Mouse (Mus musculus): ENCODE measurements at regions not wholly inside any gene's neighbourhood (a gene's known extent, or its start where the extent isn't known, plus 50 kb on each side); places are given as distances from the start of the nearest gene placed in this dataset.

- peak; percentile 48 for DNase-seq
- H3K27ac ChIP-seq (ENCODE audit: insufficient read depth, low read depth, low read length) = no peak overlapping the region
- no peaks in the 10 kb centered on the region; the same call in 1 of the 2 replicates for H3K27me3 ChIP-seq (replicated peaks; ENCODE audit: control insufficient read depth, insufficient read depth, low read length)
- H3K4me3 ChIP-seq (ENCODE audit: insufficient read depth, low read depth, low read length) = no peak overlapping the region
- peaks cover 10% of the 10 kb centered on the region; the same call in 1 of the 2 replicates for H3K4me1 ChIP-seq (ENCODE audit: control insufficient read depth, insufficient read depth, low read length)
- no peak for TF ChIP-seq POLR2A (IDR thresholded peaks at IDR 0.05; ENCODE audit: low read depth, low read length)
- no peak for TF ChIP-seq CTCF (conservative IDR thresholded peaks at IDR 0.05; ENCODE audit: insufficient read depth, insufficient read length, low read depth, low read length)
- H3K36me3 ChIP-seq (ENCODE audit: control insufficient read depth, insufficient read depth, low read length) = no peaks in the 10 kb centered on the region
- WGBS = 84% methylated on average over 3 of the region's 3 CpGs
Measured at GRCm38 (mm10) chr7:90067961-90068665, 61.9 kb upstream of the Picalm start.

- Histone ChIP-seq H3K27ac (ENCODE audit: insufficient read depth, low read depth, low read length) (no peak overlapping the region), H3K36me3 (ENCODE audit: control insufficient read depth, insufficient read depth, low read length) (no peaks in the 10 kb centered on the region), H3K4me3 (ENCODE audit: insufficient read depth, low read depth, low read length) (no peak overlapping the region), H3K4me1 (ENCODE audit: control insufficient read depth, insufficient read depth, low read length) (peaks cover 14% of the 10 kb centered on the region), H3K27me3 (replicated peaks; ENCODE audit: control insufficient read depth, insufficient read depth, low read length) (no peaks in the 10 kb centered on the region; the same call in 1 of the 2 replicates)
- DNase-seq = no peak
- TF ChIP-seq POLR2A (IDR thresholded peaks at IDR 0.05; ENCODE audit: low read depth, low read length) (no peak), CTCF (conservative IDR thresholded peaks at IDR 0.05; ENCODE audit: insufficient read depth, insufficient read length, low read depth, low read length) (no peak)
- 96% methylated on average over 7 of the region's 7 CpGs for whole genome bisulfite sequencing
Measured at GRCm38 (mm10) chr7:90070267-90070666, 59.7 kb upstream of the Picalm start.

GRCm38 (mm10) chr7:90073865-90074264 lies 56.1 kb upstream of the Picalm start:
- no peak overlapping the region for H3K27ac ChIP-seq (ENCODE audit: insufficient read depth, low read depth, low read length)
- no peak for DNase-seq
- H3K36me3 ChIP-seq (ENCODE audit: control insufficient read depth, insufficient read depth, low read length) = no peaks in the 10 kb centered on the region
- no peaks in the 10 kb centered on the region; the same call in 1 of the 2 replicates for H3K27me3 ChIP-seq (replicated peaks; ENCODE audit: control insufficient read depth, insufficient read depth, low read length)
- H3K4me1 ChIP-seq (ENCODE audit: control insufficient read depth, insufficient read depth, low read length) = peaks cover 6% of the 10 kb centered on the region
- no peak overlapping the region for H3K4me3 ChIP-seq (ENCODE audit: insufficient read depth, low read depth, low read length)
- no peak for TF ChIP-seq CTCF (conservative IDR thresholded peaks at IDR 0.05; ENCODE audit: insufficient read depth, insufficient read length, low read depth, low read length)
- no peak for TF ChIP-seq POLR2A (IDR thresholded peaks at IDR 0.05; ENCODE audit: low read depth, low read length)
- WGBS = 90% methylated on average over 5 of the region's 5 CpGs

- peaks cover 6% of the 10 kb centered on the region for H3K4me1 ChIP-seq (ENCODE audit: control insufficient read depth, insufficient read depth, low read length)
- H3K27me3 ChIP-seq (replicated peaks; ENCODE audit: control insufficient read depth, insufficient read depth, low read length) = no peaks in the 10 kb centered on the region
- no peaks in the 10 kb centered on the region for H3K36me3 ChIP-seq (ENCODE audit: control insufficient read depth, insufficient read depth, low read length)
- TF ChIP-seq POLR2A (IDR thresholded peaks at IDR 0.05; ENCODE audit: low read depth, low read length) (no peak), CTCF (conservative IDR thresholded peaks at IDR 0.05; ENCODE audit: insufficient read depth, insufficient read length, low read depth, low read length) (no peak)
- 58% methylated on average over 2 of the region's 2 CpGs for WGBS
- no peak overlapping the region for H3K4me3 ChIP-seq (ENCODE audit: insufficient read depth, low read depth, low read length)
- H3K27ac ChIP-seq (ENCODE audit: insufficient read depth, low read depth, low read length) = no peak overlapping the region
- peak; percentile 70 for DNase-seq
Measured at GRCm38 (mm10) chr7:90074592-90074991, 55.4 kb upstream of the Picalm start.

GRCm38 (mm10) chr7:90077565-90077964 lies 52.4 kb upstream of the Picalm start:
- DNase-seq = no peak
- no peak for TF ChIP-seq CTCF (conservative IDR thresholded peaks at IDR 0.05; ENCODE audit: insufficient read depth, insufficient read length, low read depth, low read length)
- TF ChIP-seq POLR2A (IDR thresholded peaks at IDR 0.05; ENCODE audit: low read depth, low read length) = no peak
- 90% methylated on average over 2 of the region's 2 CpGs for WGBS
- Histone ChIP-seq H3K27me3 (replicated peaks; ENCODE audit: control insufficient read depth, insufficient read depth, low read length) (no peaks in the 10 kb centered on the region), H3K36me3 (ENCODE audit: control insufficient read depth, insufficient read depth, low read length) (no peaks in the 10 kb centered on the region), H3K4me3 (ENCODE audit: insufficient read depth, low read depth, low read length) (no peak overlapping the region), H3K4me1 (ENCODE audit: control insufficient read depth, insufficient read depth, low read length) (peaks cover 15% of the 10 kb centered on the region), H3K27ac (ENCODE audit: insufficient read depth, low read depth, low read length) (no peak overlapping the region)

- no peak overlapping the region for H3K27ac ChIP-seq (ENCODE audit: insufficient read depth, low read depth, low read length)
- no peaks in the 10 kb centered on the region for H3K27me3 ChIP-seq (replicated peaks; ENCODE audit: control insufficient read depth, insufficient read depth, low read length)
- H3K4me1 ChIP-seq (ENCODE audit: control insufficient read depth, insufficient read depth, low read length) = peaks cover 14% of the 10 kb centered on the region; the same call in 1 of the 2 replicates
- no peaks in the 10 kb centered on the region for H3K36me3 ChIP-seq (ENCODE audit: control insufficient read depth, insufficient read depth, low read length)
- WGBS = 70% methylated on average over 7 of the region's 7 CpGs
- no peak overlapping the region for H3K4me3 ChIP-seq (ENCODE audit: insufficient read depth, low read depth, low read length)
- no peak for DNase-seq
- TF ChIP-seq CTCF (conservative IDR thresholded peaks at IDR 0.05; ENCODE audit: insufficient read depth, insufficient read length, low read depth, low read length) = no peak
- no peak for TF ChIP-seq POLR2A (IDR thresholded peaks at IDR 0.05; ENCODE audit: low read depth, low read length)
Measured at GRCm38 (mm10) chr7:90080083-90080772, 49.8 kb upstream of the Picalm start.
